Mouse (Mus musculus) E14TG2a.4 (cell line): Measurements from ENCODE around the gene Gm17018.

ENCODE experiments used
- CTCF ChIP-seq: conservative IDR thresholded peaks from 2 replicates; pipeline ENCODE4 v1.5.1; 2014; ENCODE audit warnings: low read length
- NANOG ChIP-seq: IDR thresholded peaks from 2 replicates; pipeline ENCODE4 v1.6.1; 2014; ENCODE audit warnings: borderline replicate concordance, low read length, mixed read lengths

DNA sequence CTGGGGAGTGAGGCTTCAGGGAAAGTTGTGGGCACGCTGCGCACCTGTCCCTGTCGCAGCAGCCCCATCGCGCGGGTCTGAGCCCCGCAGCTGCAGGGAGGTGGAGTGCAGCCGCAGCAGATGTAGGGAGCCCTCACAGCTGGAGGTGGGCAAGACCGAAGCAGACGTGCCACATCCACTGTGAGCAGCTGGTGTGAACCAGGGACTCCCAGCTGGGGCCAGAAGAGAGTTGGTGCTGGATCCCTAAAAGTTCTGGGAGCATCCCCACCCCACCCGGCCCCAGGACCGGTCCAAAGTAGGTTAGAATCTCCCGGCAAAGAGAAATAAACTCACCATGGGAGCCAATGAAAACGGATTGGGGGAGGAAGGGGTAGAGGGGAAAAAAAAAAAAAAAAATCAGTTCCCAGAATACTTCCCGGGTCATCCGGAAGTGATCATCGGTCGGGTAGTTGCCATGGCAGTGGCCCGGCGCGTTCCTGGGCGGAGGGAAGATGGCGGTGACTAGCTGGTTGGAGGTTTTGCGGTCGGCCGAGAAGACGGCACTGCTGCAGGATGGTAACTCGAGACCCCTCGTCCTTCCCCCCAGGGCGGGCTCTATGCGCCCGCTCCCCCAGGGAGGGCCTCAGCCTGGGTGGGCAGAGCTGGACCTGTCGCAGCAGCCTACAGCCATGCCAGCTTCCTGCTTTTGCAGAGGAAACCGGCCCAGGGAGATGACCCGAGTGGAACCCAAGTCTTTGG lies at the start of gene Gm17018, which contains the start of gene Poll:
- TF ChIP-seq CTCF (no peak), NANOG (no peak)
